Mouse (Mus musculus): ENCODE data around the gene Zfp446. TPM values are rescaled to one million over a fixed set of nuclear protein-coding genes. Genes with fewer than 3 reads are reported as not detected.
A peak's percentile ranks its signal among the peaks of the same experiment; 100 is the strongest.

Gene Zfp446
- total RNA-seq, 1 experiment from 2014 or later, result 5.1 TPM

DNA sequence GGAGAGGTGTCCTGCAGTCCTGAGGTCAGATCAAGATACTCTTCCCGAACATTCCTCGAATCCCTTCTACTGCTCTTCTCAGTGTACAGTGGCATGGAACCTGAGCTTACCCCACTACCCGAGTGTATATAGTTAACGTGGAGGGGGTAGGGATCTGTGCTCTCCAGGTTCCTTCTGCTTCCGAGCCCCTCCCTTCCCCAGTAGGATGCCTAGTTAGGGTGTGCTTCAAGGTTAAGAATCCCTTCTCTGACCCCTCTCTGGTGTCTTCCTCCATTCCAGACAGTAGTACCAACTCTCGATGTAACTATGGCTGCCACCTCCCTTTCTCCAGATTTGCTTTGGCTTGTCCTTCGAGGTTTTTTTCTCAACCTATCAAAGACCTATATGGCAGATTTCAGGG lies 2.6 kb downstream of the Zfp446 start:
- no peak for ATAC-seq (ENCODE audit: extremely low read depth, insufficient number of reproducible peaks, low FRiP score, poor library complexity, severe bottlenecking)

DNA sequence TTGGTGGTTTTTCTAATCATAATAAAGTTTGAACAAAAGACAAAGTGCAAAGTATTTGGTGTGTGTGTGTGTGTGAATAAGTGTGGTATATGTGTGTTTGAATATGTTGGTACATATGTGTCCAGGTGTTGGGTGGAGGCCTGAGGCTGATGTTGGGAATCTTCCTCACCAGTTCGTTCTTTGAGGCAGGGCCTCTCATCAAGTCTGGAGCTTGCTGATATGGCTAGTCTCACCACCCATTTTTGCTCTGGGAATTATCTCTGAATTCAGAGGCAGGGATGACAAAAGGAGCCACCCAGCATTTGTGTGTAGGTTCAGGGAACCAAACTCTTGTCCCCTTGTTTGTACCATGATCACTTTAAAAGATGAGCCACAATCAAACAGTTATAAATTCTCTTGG lies 8.1 kb downstream of the Zfp446 start:
- no peak for ATAC-seq (ENCODE audit: extremely low read depth, insufficient number of reproducible peaks, low FRiP score, poor library complexity, severe bottlenecking)

GRCm38 (mm10) chr7:12986906-12987305 lies 9.3 kb downstream of the Zfp446 start:
- ATAC-seq (ENCODE audit: extremely low read depth, insufficient number of reproducible peaks, low FRiP score, poor library complexity, severe bottlenecking), result no peak

- no peak for ATAC-seq (ENCODE audit: extremely low read depth, insufficient number of reproducible peaks, low FRiP score, poor library complexity, severe bottlenecking)
Observed at GRCm38 (mm10) chr7:12987409-12988189, 10.0 kb downstream of the Zfp446 start.

GRCm38 (mm10) chr7:12992222-12992621 lies 14.6 kb downstream of the Zfp446 start:
- peak; percentile 48; the same call in 1 of the 2 replicates for ATAC-seq (ENCODE audit: extremely low read depth, insufficient number of reproducible peaks, low FRiP score, poor library complexity, severe bottlenecking)

DNA sequence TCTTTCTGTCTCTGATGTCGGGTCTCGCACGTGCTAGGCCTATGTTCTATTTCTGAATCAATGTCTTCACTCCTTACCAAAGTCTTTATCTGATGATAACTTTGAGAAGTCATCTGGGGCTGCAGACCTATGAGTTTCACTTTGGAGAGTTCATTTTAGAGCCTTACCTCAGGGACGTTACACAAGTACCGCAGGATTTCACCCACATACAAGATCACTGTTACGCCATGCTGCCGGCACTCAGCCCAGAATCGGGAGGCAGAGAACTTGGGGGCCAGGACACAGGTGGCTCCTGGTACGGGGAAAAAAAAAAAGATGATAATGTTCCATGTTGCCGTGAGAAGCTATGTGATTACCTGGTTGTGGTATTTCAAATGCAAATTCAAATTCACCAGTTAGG lies 15.5 kb downstream of the Zfp446 start:
- no peak for ATAC-seq (ENCODE audit: extremely low read depth, insufficient number of reproducible peaks, low FRiP score, poor library complexity, severe bottlenecking)

DNA sequence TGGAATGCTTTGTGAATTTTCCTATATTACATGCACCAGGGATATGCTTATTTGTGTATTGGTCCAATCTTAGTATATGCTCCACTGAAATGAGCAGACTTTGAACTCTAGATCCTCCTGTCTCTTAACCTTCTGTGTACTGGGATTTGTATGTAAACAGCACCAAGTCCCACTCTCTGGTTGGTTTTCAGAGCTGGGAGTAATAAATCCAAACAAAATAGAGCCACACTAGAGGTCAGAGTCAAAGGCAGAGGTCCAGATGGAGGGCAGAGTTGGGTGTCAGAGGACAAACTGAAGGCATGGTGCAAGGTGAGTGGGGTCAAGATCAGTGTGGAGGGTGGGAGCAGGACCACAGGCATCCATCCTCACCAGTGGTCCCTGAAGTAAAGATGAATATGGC lies 18.2 kb downstream of the Zfp446 start:
- no peak for ATAC-seq (ENCODE audit: extremely low read depth, insufficient number of reproducible peaks, low FRiP score, poor library complexity, severe bottlenecking)

GRCm38 (mm10) chr7:12997230-12997629 lies 19.6 kb downstream of the Zfp446 start:
- ATAC-seq (ENCODE audit: extremely low read depth, insufficient number of reproducible peaks, low FRiP score, poor library complexity, severe bottlenecking), result no peak

DNA sequence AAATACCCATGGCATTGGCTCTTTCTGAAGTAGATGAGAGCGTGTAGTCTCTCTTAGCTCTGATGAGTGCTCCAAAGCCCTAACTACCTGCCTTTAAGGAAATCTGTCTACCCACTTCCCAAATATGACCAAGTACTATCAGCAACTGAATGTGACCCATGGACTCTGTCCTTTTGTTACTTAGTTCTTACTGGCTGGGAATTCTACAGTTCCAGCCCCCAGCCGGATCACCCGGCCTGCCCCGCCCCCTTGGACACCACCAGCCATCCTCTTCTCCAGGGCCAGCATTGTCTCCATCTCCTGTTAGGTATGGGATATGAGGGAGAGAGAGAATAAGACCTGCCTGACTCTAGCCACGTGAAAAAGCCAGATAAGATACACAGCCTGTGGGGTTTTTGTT lies 20.4 kb downstream of the Zfp446 start, which contains the start of gene Slc27a5:
Slc27a5 (minus strand) TSS at position 140 of the 400 bp plus-strand sequence.
- ATAC-seq (ENCODE audit: extremely low read depth, insufficient number of reproducible peaks, low FRiP score, poor library complexity, severe bottlenecking), result no peak

GRCm38 (mm10) chr7:12998851-12999250 lies 21.2 kb downstream of the Zfp446 start, which contains the start of gene Trim28:
TSS of gene Trim28 (plus strand) at chr7:12999114.
- no peak for ATAC-seq (ENCODE audit: extremely low read depth, insufficient number of reproducible peaks, low FRiP score, poor library complexity, severe bottlenecking)

DNA sequence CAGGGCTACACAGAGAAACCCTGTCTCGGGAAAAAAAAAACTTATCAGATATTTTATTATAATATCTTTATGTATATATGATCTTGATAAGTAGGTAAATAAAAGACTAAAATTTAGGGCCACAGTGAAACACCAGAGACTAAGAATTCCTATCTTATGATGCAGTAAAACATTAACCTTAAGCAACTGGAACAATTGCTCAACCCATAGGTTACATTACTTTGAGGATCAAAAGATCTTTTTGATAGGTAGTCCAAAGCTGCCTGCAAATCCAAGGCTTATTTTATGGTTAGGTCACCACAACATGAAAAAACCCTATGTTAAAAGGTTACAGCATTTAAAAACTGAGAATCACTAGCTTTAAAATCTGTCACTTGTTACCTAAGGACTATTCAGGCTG lies 23.9 kb downstream of the Zfp446 start:
- ATAC-seq (ENCODE audit: extremely low read depth, insufficient number of reproducible peaks, low FRiP score, poor library complexity, severe bottlenecking), result no peak

- no peak for ATAC-seq (ENCODE audit: extremely low read depth, insufficient number of reproducible peaks, low FRiP score, poor library complexity, severe bottlenecking)
Observed at GRCm38 (mm10) chr7:13003380-13003779, 25.7 kb downstream of the Zfp446 start.

- ATAC-seq (ENCODE audit: extremely low read depth, insufficient number of reproducible peaks, low FRiP score, poor library complexity, severe bottlenecking), result no peak
Observed at GRCm38 (mm10) chr7:13006011-13006410, 28.4 kb downstream of the Zfp446 start.

DNA sequence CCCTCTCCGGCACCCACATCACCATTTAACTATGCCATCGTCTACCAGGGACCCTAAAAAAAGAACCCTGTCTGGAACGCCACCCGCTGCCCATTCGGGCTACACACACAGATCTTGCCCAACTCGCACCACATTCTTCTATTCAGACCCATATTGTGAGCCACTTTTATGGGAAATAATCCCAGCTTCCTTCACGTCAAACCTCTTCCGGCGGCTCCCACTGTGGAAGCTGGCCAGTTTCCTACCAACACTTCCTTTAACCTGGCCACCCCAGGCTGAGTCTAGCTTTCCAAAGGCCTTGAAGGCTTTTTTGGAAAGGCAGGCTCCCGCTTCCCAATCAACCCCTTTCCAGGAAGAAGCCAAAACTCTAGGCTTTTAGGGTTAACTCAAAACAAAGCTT lies 28.9 kb downstream of the Zfp446 start:
- ATAC-seq (ENCODE audit: extremely low read depth, insufficient number of reproducible peaks, low FRiP score, poor library complexity, severe bottlenecking), result no peak

DNA sequence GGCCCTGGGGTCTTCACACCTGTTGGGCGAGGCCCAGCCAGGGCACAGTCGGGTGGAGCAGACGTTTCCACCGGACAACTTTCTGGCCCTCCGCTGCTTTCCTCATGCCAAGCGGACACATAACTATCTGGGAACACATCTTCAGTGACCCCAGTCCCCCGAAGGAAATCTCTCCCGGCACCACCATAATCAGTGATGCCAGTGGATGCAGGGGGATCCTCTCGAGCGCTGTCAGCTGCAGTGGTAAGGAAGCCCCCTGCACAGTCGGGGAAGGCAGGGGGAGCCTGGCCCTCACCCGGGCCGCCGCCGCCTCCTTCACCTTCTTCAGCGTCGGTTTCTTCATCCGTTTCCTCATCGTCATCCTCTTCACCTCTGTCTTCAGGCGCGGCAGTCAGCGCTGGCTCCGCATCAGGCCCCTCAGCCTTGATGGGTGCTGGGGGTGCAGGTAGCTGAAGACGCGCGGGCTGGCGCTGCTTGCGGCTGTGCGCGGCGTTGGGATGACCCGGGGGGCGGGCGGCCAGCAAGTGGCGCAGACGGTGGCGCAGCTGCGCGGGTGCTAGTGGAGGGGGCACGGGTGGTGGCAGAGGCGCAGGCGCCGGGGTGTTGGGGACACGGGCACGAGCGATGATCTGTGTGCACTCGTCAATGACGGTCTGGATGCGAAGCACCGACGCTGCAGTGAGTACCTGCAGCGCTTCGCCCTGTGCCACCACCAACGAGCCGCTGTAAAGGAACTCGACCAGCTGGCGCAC lies 29.9 kb downstream of the Zfp446 start:
- ATAC-seq (ENCODE audit: extremely low read depth, insufficient number of reproducible peaks, low FRiP score, poor library complexity, severe bottlenecking), result no peak

GRCm38 (mm10) chr7:13009143-13010004 lies 31.7 kb downstream of the Zfp446 start:
- ATAC-seq (ENCODE audit: extremely low read depth, insufficient number of reproducible peaks, low FRiP score, poor library complexity, severe bottlenecking), result peak; percentile 75

DNA sequence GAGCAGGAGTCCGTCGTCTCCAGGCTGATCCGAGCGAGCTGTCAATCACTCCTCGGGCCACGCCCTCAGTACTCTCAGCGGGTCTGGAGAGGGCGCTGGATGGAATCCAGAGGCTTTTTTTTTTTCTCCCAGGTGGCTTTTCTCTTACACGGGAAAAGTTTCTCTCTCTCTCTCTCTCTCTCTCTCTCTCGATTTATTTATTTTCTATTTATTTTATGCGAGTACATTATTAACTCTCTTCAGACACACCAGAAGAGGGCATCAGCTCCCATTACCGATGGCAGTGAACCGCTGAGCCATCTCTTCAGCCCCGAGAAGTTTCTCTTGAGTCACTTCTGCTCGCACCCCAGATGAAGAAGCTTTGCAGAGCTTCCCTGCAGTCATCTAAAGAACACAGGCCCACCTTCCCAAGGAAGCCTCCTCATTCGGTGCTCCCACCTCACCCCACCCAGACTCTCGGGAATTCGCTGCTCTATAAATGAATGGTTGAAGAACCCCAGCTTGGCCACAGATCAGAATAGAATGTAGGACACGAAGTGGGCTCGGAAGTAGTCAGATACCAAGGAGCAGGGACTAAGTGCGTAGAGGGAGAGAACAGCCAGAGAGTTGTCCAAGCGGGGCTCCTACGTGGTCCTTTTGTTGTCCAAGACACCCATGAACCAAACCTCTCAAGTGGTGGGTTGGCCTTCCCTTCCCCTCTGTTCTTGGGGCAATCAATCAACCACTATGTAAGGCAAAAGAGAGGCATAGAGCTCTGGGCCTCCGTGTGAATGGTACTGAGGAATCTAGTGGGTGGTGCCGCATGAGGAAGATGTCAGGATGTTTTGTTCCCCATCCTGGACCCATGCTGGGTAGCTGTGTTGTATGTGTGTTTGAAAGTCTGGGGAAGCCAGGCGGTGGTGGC lies 32.6 kb downstream of the Zfp446 start, which contains the start of gene Zbtb45:
Zbtb45 (minus strand) TSS at position 30 of the 904 bp plus-strand sequence.
- ATAC-seq (ENCODE audit: extremely low read depth, insufficient number of reproducible peaks, low FRiP score, poor library complexity, severe bottlenecking), result no peak

DNA sequence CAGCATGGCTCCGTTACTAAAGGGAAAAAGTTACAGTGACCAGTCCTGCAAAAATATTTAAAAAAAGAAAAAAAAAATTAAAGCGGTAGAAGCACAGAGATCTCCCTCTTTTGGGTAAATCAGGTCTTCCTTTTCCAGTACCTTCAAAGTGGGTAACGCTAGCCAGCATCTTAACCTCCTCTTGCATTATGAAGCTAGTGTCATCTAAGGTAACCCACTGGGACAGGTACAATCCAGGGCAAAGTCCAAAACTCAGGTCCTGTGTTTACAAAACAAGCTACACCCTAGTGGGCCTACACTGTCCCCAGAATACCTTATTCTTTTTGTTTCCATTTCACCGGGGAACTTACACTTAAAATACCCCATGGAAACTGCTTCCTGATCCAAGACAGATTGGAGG lies 36.0 kb downstream of the Zfp446 start:
- no peak for ATAC-seq (ENCODE audit: extremely low read depth, insufficient number of reproducible peaks, low FRiP score, poor library complexity, severe bottlenecking)

Data from neutrophil, adult 5-6 weeks (primary cell).